Mouse (Mus musculus) lung, adult 2 months (tissue): ENCODE measurements at regions not wholly inside any gene's neighbourhood (a gene's known extent, or its start where the extent isn't known, plus 50 kb on each side); places are given as distances from the start of the nearest gene placed in this dataset.
A peak's percentile ranks its signal among the peaks of the same experiment; 100 is the strongest.
"Not testable (repeated sequence)": the region's sequence is repeated elsewhere in the genome, so short reads cannot be mapped to it uniquely, and the experiment has no call there.

Experiments
- DNase-seq: peaks from one replicate; pipeline ENCODE4 v3.0.0; 2022
- H3K4me1 ChIP-seq: fragments of 200-500 bp; 2 replicates; pipeline ENCODE4 v1.6.1; 2011; ENCODE audit warnings: low read length; ENCODE audit not compliant: control insufficient read depth, insufficient read depth
- H3K4me3 ChIP-seq: fragments of 200-500 bp; replicated peaks from 2 replicates; pipeline ENCODE3; 2011; ENCODE audit warnings: low read depth, mild to moderate bottlenecking, control low read depth, low read length; ENCODE audit errors: extremely low read depth
- CTCF ChIP-seq: fragments of 200-500 bp; IDR thresholded peaks from 2 replicates; pipeline ENCODE4 v1.5.1; 2011; ENCODE audit warnings: mild to moderate bottlenecking, low read length, control low read depth; ENCODE audit not compliant: insufficient read depth
- POLR2A ChIP-seq: fragments of 200-500 bp; IDR thresholded peaks from 2 replicates; pipeline ENCODE4 v1.6.1; 2011; ENCODE audit warnings: low read depth, mild to moderate bottlenecking, control low read depth, low read length, borderline replicate concordance; ENCODE audit errors: extremely low read depth
- WGBS: fragments of 180-500 bp; shearing (Covaris S2); methylation state at CpG from one replicate; pipeline ENCODE4 v1.1.7; 2018; 5-methylcytosine and 5-hydroxymethylcytosine counted together

GRCm38 (mm10) chr3:137275444-137275843 lies 65.4 kb upstream of the Emcn start:
- peaks cover 12% of the 10 kb centered on the region for H3K4me1 ChIP-seq
- TF ChIP-seq POLR2A = no peak
- TF ChIP-seq CTCF = no peak
- 43% methylated on average over 8 of the region's 8 CpGs for WGBS
- DNase-seq = peak; percentile 5
- H3K4me3 ChIP-seq = peak overlapping the region; percentile 36

GRCm38 (mm10) chr3:137279284-137279683 lies 61.6 kb upstream of the Emcn start:
- peaks cover 12% of the 10 kb centered on the region for H3K4me1 ChIP-seq
- H3K4me3 ChIP-seq = no peak overlapping the region
- DNase-seq = no peak
- no peak for TF ChIP-seq POLR2A
- no peak for TF ChIP-seq CTCF
- 45% methylated on average over 1 of the region's 1 CpGs for WGBS

GRCm38 (mm10) chr3:137281052-137281451 lies 59.8 kb upstream of the Emcn start:
- TF ChIP-seq POLR2A (no peak), CTCF (no peak)
- Histone ChIP-seq H3K4me1 (peaks cover 9% of the 10 kb centered on the region), H3K4me3 (no peak overlapping the region)
- WGBS = 72% methylated on average over 7 of the region's 7 CpGs
- DNase-seq = no peak

GRCm38 (mm10) chr3:137287558-137287957 lies 53.3 kb upstream of the Emcn start:
- not testable (repeated sequence) for H3K4me1 ChIP-seq, H3K4me3 ChIP-seq, DNase-seq
- WGBS = 93% methylated on average over 11 of the region's 11 CpGs

- TF ChIP-seq POLR2A = no peak
- TF ChIP-seq CTCF = no peak
- no peak for DNase-seq
These were observed 52.4 kb upstream of the Emcn start for GRCm38 (mm10) chr3:137288301-137288942.

GRCm38 (mm10) chr3:137288943-137289682 lies 51.8 kb upstream of the Emcn start:
- no peak for TF ChIP-seq POLR2A
- TF ChIP-seq CTCF = no peak
- Histone ChIP-seq H3K4me1 (no peaks in the 10 kb centered on the region; the same call in 1 of the 2 replicates), H3K4me3 (no peak overlapping the region)
- DNase-seq = no peak
- 72% methylated on average over 2 of the region's 2 CpGs for WGBS

More at GRCm38 (mm10) chr3:137288301-137288942, 52.4 kb upstream of the Emcn start:
- Histone ChIP-seq H3K4me3 (no peak overlapping the region), H3K4me1 (no peaks in the 10 kb centered on the region; the same call in 1 of the 2 replicates)
- 79% methylated on average over 7 of the region's 7 CpGs for WGBS

- no peak overlapping the region for H3K4me3 ChIP-seq
- DNase-seq = no peak
- WGBS = 66% methylated on average over 3 of the region's 3 CpGs
- TF ChIP-seq POLR2A (no peak), CTCF (no peak)
- H3K4me1 ChIP-seq = no peaks in the 10 kb centered on the region; the same call in 1 of the 2 replicates
These were observed 51.2 kb upstream of the Emcn start for GRCm38 (mm10) chr3:137289683-137289984.
